Mouse (Mus musculus): Measurements from ENCODE around the gene Plcb4. TPM values are rescaled to one million over a fixed set of nuclear protein-coding genes. Genes with fewer than 3 reads are reported as not detected.

The Plcb4 gene
- polyA plus RNA-seq, 1 experiment = 20.3 TPM

GRCm38 (mm10) chr2:135646226-135646625 lies 12.6 kb upstream of the Plcb4 start:
- no peak overlapping the region for H3K4me3 ChIP-seq (replicated peaks; ENCODE audit: extremely low read depth, low read depth, low read length)
- TF ChIP-seq POLR2A (IDR thresholded peaks at IDR 0.05; ENCODE audit: borderline replicate concordance, extremely low read depth, low read depth, low read length) (no peak), CTCF (IDR thresholded peaks at IDR 0.05; ENCODE audit: insufficient read depth, low read length) (no peak)
- no peaks in the 10 kb centered on the region for H3K4me1 ChIP-seq (ENCODE audit: control insufficient read depth, insufficient read depth, low read length)
- DNase-seq = no peak
- WGBS = 83% methylated on average over 3 of the region's 3 CpGs

- Histone ChIP-seq H3K4me1 (ENCODE audit: control insufficient read depth, insufficient read depth, low read length) (no peaks in the 10 kb centered on the region), H3K4me3 (replicated peaks; ENCODE audit: extremely low read depth, low read depth, low read length) (no peak overlapping the region)
- no peak for TF ChIP-seq POLR2A (IDR thresholded peaks at IDR 0.05; ENCODE audit: borderline replicate concordance, extremely low read depth, low read depth, low read length)
- no peak for TF ChIP-seq CTCF (IDR thresholded peaks at IDR 0.05; ENCODE audit: insufficient read depth, low read length)
- DNase-seq = no peak
- WGBS = 84% methylated on average over 6 of the region's 6 CpGs
Observed at GRCm38 (mm10) chr2:135646654-135647053, 12.2 kb upstream of the Plcb4 start.

- 70% methylated on average over 4 of the region's 4 CpGs for WGBS
- no peak for DNase-seq
- TF ChIP-seq POLR2A (IDR thresholded peaks at IDR 0.05; ENCODE audit: borderline replicate concordance, extremely low read depth, low read depth, low read length) = no peak
- TF ChIP-seq CTCF (IDR thresholded peaks at IDR 0.05; ENCODE audit: insufficient read depth, low read length) = no peak
- Histone ChIP-seq H3K4me3 (replicated peaks; ENCODE audit: extremely low read depth, low read depth, low read length) (no peak overlapping the region), H3K4me1 (ENCODE audit: control insufficient read depth, insufficient read depth, low read length) (no peaks in the 10 kb centered on the region)
Observed at GRCm38 (mm10) chr2:135647985-135648384, 10.8 kb upstream of the Plcb4 start.

GRCm38 (mm10) chr2:135650885-135651284 lies 7.9 kb upstream of the Plcb4 start:
- DNase-seq = no peak
- Histone ChIP-seq H3K4me3 (replicated peaks; ENCODE audit: extremely low read depth, low read depth, low read length) (no peak overlapping the region), H3K4me1 (ENCODE audit: control insufficient read depth, insufficient read depth, low read length) (no peaks in the 10 kb centered on the region; the same call in 1 of the 2 replicates)
- no peak for TF ChIP-seq CTCF (IDR thresholded peaks at IDR 0.05; ENCODE audit: insufficient read depth, low read length)
- no peak for TF ChIP-seq POLR2A (IDR thresholded peaks at IDR 0.05; ENCODE audit: borderline replicate concordance, extremely low read depth, low read depth, low read length)
- 60% methylated on average over 3 of the region's 3 CpGs for WGBS

- WGBS = 88% methylated on average over 6 of the region's 6 CpGs
- Histone ChIP-seq H3K4me3 (replicated peaks; ENCODE audit: extremely low read depth, low read depth, low read length) (no peak overlapping the region), H3K4me1 (ENCODE audit: control insufficient read depth, insufficient read depth, low read length) (no peaks in the 10 kb centered on the region; the same call in 1 of the 2 replicates)
- no peak for DNase-seq
- TF ChIP-seq CTCF (IDR thresholded peaks at IDR 0.05; ENCODE audit: insufficient read depth, low read length) (no peak), POLR2A (IDR thresholded peaks at IDR 0.05; ENCODE audit: borderline replicate concordance, extremely low read depth, low read depth, low read length) (no peak)
Observed at GRCm38 (mm10) chr2:135652040-135652439, 6.8 kb upstream of the Plcb4 start.

- TF ChIP-seq POLR2A (IDR thresholded peaks at IDR 0.05; ENCODE audit: borderline replicate concordance, extremely low read depth, low read depth, low read length) = no peak
- Histone ChIP-seq H3K4me3 (replicated peaks; ENCODE audit: extremely low read depth, low read depth, low read length) (no peak overlapping the region), H3K4me1 (ENCODE audit: control insufficient read depth, insufficient read depth, low read length) (no peaks in the 10 kb centered on the region; the same call in 1 of the 2 replicates)
- WGBS = 85% methylated on average over 4 of the region's 4 CpGs
- no peak for DNase-seq
Observed at GRCm38 (mm10) chr2:135652451-135652850, 6.4 kb upstream of the Plcb4 start.

GRCm38 (mm10) chr2:135655948-135656347 lies 2.9 kb upstream of the Plcb4 start:
- no peak for DNase-seq
- no peaks in the 10 kb centered on the region; the same call in 1 of the 2 replicates for H3K4me1 ChIP-seq (ENCODE audit: control insufficient read depth, insufficient read depth, low read length)
- WGBS = 97% methylated on average over 1 of the region's 1 CpGs
- no peak overlapping the region for H3K4me3 ChIP-seq (replicated peaks; ENCODE audit: extremely low read depth, low read depth, low read length)
- no peak for TF ChIP-seq CTCF (IDR thresholded peaks at IDR 0.05; ENCODE audit: insufficient read depth, low read length)
- TF ChIP-seq POLR2A (IDR thresholded peaks at IDR 0.05; ENCODE audit: borderline replicate concordance, extremely low read depth, low read depth, low read length) = no peak

GRCm38 (mm10) chr2:135656586-135656985 lies 2.2 kb upstream of the Plcb4 start:
- no peak for TF ChIP-seq CTCF (IDR thresholded peaks at IDR 0.05; ENCODE audit: insufficient read depth, low read length)
- TF ChIP-seq POLR2A (IDR thresholded peaks at IDR 0.05; ENCODE audit: borderline replicate concordance, extremely low read depth, low read depth, low read length) = no peak
- no peaks in the 10 kb centered on the region; the same call in 1 of the 2 replicates for H3K4me1 ChIP-seq (ENCODE audit: control insufficient read depth, insufficient read depth, low read length)
- 55% methylated on average over 6 of the region's 6 CpGs for WGBS
- no peak overlapping the region for H3K4me3 ChIP-seq (replicated peaks; ENCODE audit: extremely low read depth, low read depth, low read length)
- DNase-seq = no peak

GRCm38 (mm10) chr2:135659391-135660180 lies 775 bp downstream of the Plcb4 start:
- 4% methylated on average over 97 of the region's 97 CpGs for WGBS
- peak; percentile 70 for DNase-seq
- peak overlapping the region; percentile 87 for H3K4me3 ChIP-seq (replicated peaks; ENCODE audit: extremely low read depth, low read depth, low read length)
- no peak for TF ChIP-seq POLR2A (IDR thresholded peaks at IDR 0.05; ENCODE audit: borderline replicate concordance, extremely low read depth, low read depth, low read length)
- H3K4me1 ChIP-seq (ENCODE audit: control insufficient read depth, insufficient read depth, low read length) = peaks cover 2% of the 10 kb centered on the region

GRCm38 (mm10) chr2:135660816-135661215 lies 2.0 kb downstream of the Plcb4 start:
- 68% methylated on average over 4 of the region's 4 CpGs for WGBS

More at GRCm38 (mm10) chr2:135660816-135661215, 2.0 kb downstream of the Plcb4 start:
- peaks cover 2% of the 10 kb centered on the region; the same call in 1 of the 2 replicates for H3K4me1 ChIP-seq (ENCODE audit: control insufficient read depth, insufficient read depth, low read length)
- DNase-seq = no peak
- H3K4me3 ChIP-seq (replicated peaks; ENCODE audit: extremely low read depth, low read depth, low read length) = no peak overlapping the region
- no peak for TF ChIP-seq CTCF (IDR thresholded peaks at IDR 0.05; ENCODE audit: insufficient read depth, low read length)
- no peak for TF ChIP-seq POLR2A (IDR thresholded peaks at IDR 0.05; ENCODE audit: borderline replicate concordance, extremely low read depth, low read depth, low read length)
